Mouse (Mus musculus): ENCODE measurements around the gene Ppfia4. TPM values are rescaled to one million over a fixed set of nuclear protein-coding genes. Genes with fewer than 3 reads are reported as not detected.

The Ppfia4 gene
- total RNA-seq (2021), result 1 to 10 TPM in 1 of 2 experiments, under 1 TPM in 1; 0.99 to 1.2 TPM
- long read RNA-seq, experiment 1, partial matches to known transcripts, result 1 of 1 reads
- long read RNA-seq, experiment 1, other reads (novel, unspliced or antisense), result 0 of 1 reads
- long read RNA-seq, experiment 2, partial matches to known transcripts, result 2 of 2 reads
- long read RNA-seq, experiment 2, other reads (novel, unspliced or antisense), result 0 of 2 reads

- intact Hi-C loops (cut with DNase I), result loop anchor here (5.0 to 10.0 kb wide), 2 partner anchors 216 to 278 kb away; no protein-coding TSS in a partner anchor
- DNase-seq, result peak in 1 of 2 experiments; percentile 24
Observed at GRCm38 (mm10) chr1:134332770-134333271, at the start of gene Ppfia4. Gene Ppfia4 (minus strand): TSS chr1:134332928.

- intact Hi-C loops (cut with DNase I), result no loop called here
- DNase-seq, result no peak
Observed at GRCm38 (mm10) chr1:134381795-134382625, 49.3 kb upstream of the Ppfia4 start.

GRCm38 (mm10) chr1:134381051-134381450 lies 48.3 kb upstream of the Ppfia4 start:
- intact Hi-C loops (cut with DNase I), result no loop called here
- no peak for DNase-seq

- DNase-seq, result no peak
- intact Hi-C loops (cut with DNase I), result loop anchor here (5.0 kb wide), 1 partner anchor 78 kb away; no protein-coding TSS in a partner anchor
Observed at GRCm38 (mm10) chr1:134374124-134374523, 41.4 kb upstream of the Ppfia4 start.

- intact Hi-C loops (cut with DNase I), result loop anchor here (5.0 to 10.0 kb wide), 2 partner anchors 48 to 226 kb away; partner anchors contain the start of gene Adipor1
- peak; percentile 49 to 62 for DNase-seq
Observed at GRCm38 (mm10) chr1:134368777-134369337, 36.1 kb upstream of the Ppfia4 start.

GRCm38 (mm10) chr1:134365491-134365890 lies 32.8 kb upstream of the Ppfia4 start:
- DNase-seq, result no peak
- intact Hi-C loops (cut with DNase I), result loop anchor here (5.0 to 10.0 kb wide), 2 partner anchors 52 to 229 kb away; partner anchors contain the start of gene Adipor1

- DNase-seq, result no peak
- intact Hi-C loops (cut with DNase I), result loop anchor here (10.0 kb wide), 1 partner anchor 232 kb away; no protein-coding TSS in a partner anchor
Observed at GRCm38 (mm10) chr1:134363194-134363593, 30.5 kb upstream of the Ppfia4 start.

- intact Hi-C loops (cut with DNase I), result loop anchor here (2.0 to 10.0 kb wide), 2 partner anchors 93 to 233 kb away; partner anchors contain the start of gene Klhl12
Observed at GRCm38 (mm10) chr1:134361857-134362212, 29.1 kb upstream of the Ppfia4 start, which contains the start of gene Tmem183a. Gene Tmem183a (minus strand): TSS chr1:134361979.

GRCm38 (mm10) chr1:134361195-134361856 lies 28.6 kb upstream of the Ppfia4 start:
- intact Hi-C loops (cut with DNase I), result loop anchor here (2.0 to 10.0 kb wide), 2 partner anchors 93 to 233 kb away; partner anchors contain the start of gene Klhl12
- DNase-seq, result no peak

More at GRCm38 (mm10) chr1:134361857-134362212, 29.1 kb upstream of the Ppfia4 start, which contains the start of gene Tmem183a:
- DNase-seq, result peak; percentile 95

- intact Hi-C loops (cut with DNase I), result loop anchor here (2.0 to 10.0 kb wide), 2 partner anchors 94 to 234 kb away; partner anchors contain the start of gene Klhl12
- DNase-seq, result no peak
Observed at GRCm38 (mm10) chr1:134360656-134361055, 27.9 kb upstream of the Ppfia4 start.

GRCm38 (mm10) chr1:134357461-134357860 lies 24.7 kb upstream of the Ppfia4 start:
- intact Hi-C loops (cut with DNase I), result no loop called here
- no peak for DNase-seq

- DNase-seq, result no peak
- intact Hi-C loops (cut with DNase I), result no loop called here
Observed at GRCm38 (mm10) chr1:134353326-134353725, 20.6 kb upstream of the Ppfia4 start.

- intact Hi-C loops (cut with DNase I), result no loop called here
Observed at GRCm38 (mm10) chr1:134347791-134348190, 15.1 kb upstream of the Ppfia4 start.

GRCm38 (mm10) chr1:134345075-134345474 lies 12.3 kb upstream of the Ppfia4 start:
- intact Hi-C loops (cut with DNase I), result no loop called here

More at GRCm38 (mm10) chr1:134347791-134348190, 15.1 kb upstream of the Ppfia4 start:
- DNase-seq, result no peak

GRCm38 (mm10) chr1:134344005-134344950 lies 11.6 kb upstream of the Ppfia4 start:
- intact Hi-C loops (cut with DNase I), result no loop called here
- peak in 1 of 2 experiments; percentile 33 for DNase-seq

More at GRCm38 (mm10) chr1:134345075-134345474, 12.3 kb upstream of the Ppfia4 start:
- no peak for DNase-seq

GRCm38 (mm10) chr1:134343567-134343966 lies 10.8 kb upstream of the Ppfia4 start:
- intact Hi-C loops (cut with DNase I), result no loop called here
- no peak for DNase-seq

- no peak for DNase-seq
Observed at GRCm38 (mm10) chr1:134342781-134343310, 10.1 kb upstream of the Ppfia4 start.

GRCm38 (mm10) chr1:134342278-134342664 lies 9.5 kb upstream of the Ppfia4 start:
- intact Hi-C loops (cut with DNase I), result no loop called here
- no peak for DNase-seq

More at GRCm38 (mm10) chr1:134342781-134343310, 10.1 kb upstream of the Ppfia4 start:
- intact Hi-C loops (cut with DNase I), result no loop called here
